Mouse (Mus musculus): Measurements from ENCODE around the gene Omt2a.
"Not testable (repeated sequence)": the region's sequence is repeated elsewhere in the genome, so short reads cannot be mapped to it uniquely, and the experiment has no call there.

DNA sequence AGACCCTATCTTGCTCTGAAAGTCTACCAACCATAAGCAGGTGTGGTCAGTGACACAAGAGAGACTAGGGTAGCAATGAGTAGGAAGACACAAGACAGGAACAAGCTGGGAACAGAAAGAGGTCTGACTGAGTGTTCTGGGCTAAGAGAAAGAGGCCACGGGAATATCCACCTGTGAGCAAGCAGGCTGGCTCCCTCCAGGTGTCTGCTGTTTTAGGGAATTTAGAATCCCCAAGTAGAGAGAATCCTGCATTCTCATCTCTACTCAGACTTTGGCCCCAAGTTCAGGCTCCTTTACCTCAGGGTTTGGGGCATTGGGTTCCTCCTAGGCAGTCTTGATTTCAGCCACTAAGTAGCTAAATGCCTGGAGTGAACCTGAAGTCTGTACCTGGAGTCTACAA is 12.7 kb upstream of the Omt2a start, which contains the start of gene Omt2b:
- not testable (repeated sequence) for TF ChIP-seq CTCF (IDR thresholded peaks at IDR 0.05; ENCODE audit: borderline replicate concordance, control insufficient read depth, extremely low read depth, insufficient read depth, low read length, poor library complexity); POLR2A (IDR thresholded peaks at IDR 0.05; ENCODE audit: control insufficient read depth, extremely low read depth, insufficient read depth, low read length, poor library complexity)
